Mouse (Mus musculus): ENCODE measurements around the gene Grap. TPM values are rescaled to one million over a fixed set of nuclear protein-coding genes. Genes with fewer than 3 reads are reported as not detected.
"Not testable (repeated sequence)": the region's sequence is repeated elsewhere in the genome, so short reads cannot be mapped to it uniquely, and the experiment has no call there.

Gene Grap
- total RNA-seq, 1 experiment from 2014 or later: 12.3 TPM

DNA sequence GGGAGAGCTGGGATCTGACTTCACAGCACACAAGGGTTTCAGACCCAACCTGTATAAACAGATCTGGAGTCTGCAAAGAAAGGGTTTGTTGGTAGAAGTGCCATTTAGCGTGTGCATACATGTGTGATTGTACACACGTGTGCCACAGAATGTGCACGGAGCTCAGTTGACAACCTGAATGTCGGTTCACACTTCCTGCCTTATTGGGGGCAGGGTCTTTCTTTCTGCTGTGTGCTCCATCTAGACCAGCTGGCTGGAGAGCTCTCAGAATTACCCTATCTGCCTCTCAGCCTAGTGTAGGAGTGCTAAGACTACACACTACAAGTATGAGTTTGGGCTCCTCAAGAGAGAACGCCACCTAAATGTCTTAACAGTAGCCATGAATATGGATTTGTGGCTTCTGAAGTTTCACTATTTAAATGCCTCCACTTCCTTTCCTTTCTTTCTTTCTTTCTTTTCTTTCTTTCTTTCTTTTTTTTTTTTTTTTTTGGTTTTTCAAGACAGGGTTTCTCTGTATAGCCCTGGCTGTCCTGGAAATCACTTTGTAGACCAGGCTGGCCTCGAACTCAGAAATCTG lies 13.4 kb upstream of the Grap start:
- DNase-seq: no peak

DNA sequence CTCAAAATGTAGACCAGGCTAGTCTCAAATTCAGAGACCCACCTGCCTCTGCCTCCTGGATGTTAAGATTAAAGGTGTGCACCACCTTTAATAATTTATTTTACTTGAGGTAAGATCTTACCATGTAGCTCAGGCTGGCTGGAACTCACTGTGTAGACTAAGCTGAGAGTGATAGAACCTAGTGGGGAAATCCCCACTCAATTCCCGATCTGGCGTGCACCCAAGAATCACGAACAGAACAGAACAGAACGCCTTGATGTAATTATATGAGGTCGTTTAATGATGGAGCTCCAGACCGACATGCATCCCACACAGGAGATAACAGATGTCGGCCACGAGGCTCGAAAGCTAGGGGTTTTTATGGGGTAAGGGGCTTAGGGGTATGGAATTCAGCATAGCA lies 12.5 kb upstream of the Grap start:
- DNase-seq: not testable (repeated sequence)

DNA sequence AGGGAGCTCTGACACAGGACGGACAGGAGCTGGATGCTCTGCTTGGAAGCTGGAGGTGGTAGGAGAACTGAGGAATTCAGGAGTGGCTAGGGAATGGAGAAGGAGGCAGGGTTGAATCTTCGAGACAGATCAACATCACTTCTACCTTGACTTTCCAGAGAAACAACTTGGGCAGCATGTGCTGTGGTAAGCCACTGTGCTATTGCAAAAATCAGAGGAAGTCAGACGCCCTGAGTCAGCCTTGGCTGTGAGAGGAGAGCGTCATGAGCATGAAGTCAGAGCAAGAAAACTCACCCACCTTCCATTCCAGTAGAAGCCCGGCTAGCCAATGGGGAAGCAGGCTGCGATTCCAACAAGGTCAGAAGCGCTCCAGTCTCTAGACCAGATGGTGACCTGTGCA lies 11.0 kb upstream of the Grap start:
- peak; percentile 17 for DNase-seq

DNA sequence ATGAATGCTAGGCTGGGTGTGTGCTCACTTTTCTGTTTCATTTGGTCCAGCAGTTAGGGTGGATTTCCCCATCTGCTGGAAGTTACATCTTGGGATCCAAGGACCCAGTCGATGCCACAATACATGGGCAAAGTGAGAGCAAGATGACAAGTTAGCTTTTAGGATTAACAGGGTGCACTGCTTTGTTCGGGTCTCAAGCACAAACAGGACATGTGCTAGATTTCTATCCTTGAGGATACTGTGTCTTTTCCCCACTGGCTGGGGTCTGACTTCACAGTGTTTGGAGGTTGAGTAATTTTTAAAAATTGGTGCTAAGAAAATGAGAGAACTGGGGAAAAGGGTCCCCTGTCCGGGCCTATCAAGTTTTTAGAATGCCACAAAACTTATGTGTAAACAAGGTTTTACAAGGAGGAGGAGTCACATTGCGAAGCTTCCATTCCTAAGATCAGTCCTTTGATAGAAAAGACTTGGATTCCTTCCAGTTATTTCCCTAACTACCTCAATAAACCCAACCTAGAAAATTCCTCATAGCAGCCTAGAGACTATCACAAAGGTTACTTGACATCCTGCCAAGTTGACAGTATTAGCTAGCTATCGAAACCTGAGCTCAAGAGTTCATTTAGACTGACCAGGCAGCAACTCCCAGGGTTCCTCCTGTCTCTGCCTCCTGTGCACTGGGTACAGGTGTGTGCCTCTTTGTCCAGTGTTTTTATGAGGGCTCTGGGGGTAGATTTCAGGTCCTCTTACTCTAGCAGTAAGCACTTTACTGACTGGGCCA lies 9.7 kb upstream of the Grap start:
- DNase-seq: no peak

DNA sequence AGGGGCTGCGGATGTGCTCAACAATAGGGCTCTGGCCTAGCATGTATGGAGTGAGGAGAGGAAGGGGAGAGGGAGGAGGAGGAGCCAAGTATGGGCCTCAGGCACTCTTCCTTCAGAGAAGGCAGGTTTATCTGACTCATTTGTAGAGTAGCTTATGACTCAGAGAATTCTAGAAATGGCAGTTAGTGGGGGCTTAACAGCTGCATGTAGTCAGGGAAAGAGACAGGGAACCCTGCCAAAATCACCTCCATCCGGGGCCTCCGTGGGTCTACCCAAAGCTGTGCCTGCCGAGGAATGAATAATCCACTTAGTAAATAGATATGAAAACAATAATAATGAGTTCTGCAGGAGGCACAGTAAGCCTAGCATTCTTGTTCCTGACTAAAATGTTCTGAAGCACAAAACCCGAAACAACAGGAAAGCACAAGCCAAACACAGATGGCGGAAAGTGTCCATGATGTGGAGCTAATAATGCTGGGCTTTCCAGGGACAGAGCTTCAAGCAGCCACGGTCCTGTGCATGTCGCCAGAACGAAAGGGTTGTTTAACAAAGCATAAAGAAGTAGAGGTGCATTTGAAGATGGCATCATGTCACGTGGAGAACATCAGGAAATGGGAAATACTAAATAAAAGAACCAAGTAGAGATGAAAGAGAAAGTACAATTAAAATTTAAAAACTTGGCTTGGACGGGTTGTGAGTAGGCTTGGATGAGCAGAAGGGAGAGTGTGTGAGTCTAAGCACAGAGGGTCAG lies 8.3 kb upstream of the Grap start:
- no peak for DNase-seq

DNA sequence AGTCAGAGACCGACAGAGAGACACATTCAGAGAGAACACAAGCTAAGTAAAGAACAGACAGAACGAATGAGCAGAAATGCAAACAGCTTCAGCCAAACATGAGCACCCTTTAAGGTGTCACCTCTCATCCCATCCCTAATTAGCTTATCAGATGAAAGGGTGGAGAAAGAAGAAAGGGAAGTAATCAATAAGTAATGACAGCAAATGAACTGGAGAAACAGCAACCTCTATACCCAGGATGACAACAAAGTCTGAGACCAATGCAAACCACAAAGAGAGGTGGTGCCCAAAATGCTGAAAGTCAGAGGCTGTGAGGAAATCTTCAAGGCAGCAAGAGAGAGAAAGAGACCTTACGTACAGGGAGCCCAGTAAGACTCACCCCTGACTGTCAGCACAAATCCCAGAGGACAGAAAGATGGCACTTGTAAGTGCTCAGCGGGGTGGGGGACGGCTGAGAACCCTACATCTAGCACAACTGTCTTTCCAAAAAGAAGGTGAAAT lies 7.7 kb upstream of the Grap start:
- DNase-seq: no peak

DNA sequence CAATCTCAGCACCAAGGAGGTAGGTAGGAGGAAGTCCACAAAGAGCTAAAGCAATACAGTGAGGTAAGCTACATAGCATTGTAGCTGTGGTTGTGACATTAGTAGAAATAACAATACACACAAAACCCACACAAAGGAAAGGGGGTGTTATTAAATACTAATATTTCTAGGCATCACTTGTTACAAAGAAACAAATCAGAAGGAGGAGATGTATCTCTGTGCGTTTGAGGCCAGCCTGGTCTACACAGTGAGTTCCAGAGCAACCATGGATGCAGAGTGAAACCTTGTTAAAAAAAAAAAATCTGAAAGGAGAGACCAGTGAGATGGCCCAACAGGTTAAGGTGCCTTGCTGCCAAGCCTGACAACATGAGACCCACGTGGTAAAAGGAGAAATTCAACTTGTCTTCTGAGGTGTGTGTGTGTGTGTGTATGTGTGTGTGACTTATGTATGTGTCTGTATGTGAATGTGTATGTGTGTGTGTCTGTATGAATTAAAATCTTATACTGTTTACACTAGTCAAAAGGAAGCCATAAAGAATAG lies 6.5 kb upstream of the Grap start:
- no peak for DNase-seq

DNA sequence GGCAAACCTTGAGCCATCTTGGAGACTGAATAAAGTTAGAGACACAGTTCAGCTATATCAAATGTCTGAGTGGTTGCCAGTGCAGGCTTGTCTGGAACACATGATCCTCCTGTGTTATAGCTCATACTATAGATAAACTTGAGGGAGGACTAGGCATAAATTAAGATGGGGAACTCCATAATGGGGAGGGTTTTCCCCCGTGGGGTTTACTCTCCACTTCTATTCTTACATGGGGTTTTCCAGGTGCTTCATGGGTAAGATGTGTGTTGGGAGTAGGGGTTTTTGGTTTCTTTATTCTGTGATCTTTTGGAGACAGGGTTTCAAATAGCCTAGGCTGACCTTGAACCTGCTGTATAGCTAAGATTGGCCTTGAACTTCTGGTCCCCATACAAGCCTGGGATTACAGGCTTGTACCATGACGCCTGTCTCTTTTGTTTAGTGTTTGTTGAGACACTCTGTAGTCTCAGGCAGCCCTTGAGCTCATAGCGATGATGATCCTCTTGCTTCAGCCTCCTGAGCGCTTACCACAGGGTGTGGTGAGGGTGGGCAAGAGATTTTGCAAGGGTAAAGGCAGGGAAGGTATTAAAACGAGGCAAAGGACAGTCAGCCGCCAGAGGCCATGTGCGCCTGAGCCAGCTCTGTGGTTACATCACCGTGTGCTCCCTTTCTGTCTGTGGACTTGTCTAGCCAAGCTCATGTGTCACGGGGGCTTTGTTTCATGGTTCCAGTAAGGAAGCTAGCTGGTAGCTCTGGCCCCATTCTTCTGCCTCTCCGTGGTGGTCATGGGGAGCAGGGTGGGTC lies 5.8 kb upstream of the Grap start:
- no peak for DNase-seq

DNA sequence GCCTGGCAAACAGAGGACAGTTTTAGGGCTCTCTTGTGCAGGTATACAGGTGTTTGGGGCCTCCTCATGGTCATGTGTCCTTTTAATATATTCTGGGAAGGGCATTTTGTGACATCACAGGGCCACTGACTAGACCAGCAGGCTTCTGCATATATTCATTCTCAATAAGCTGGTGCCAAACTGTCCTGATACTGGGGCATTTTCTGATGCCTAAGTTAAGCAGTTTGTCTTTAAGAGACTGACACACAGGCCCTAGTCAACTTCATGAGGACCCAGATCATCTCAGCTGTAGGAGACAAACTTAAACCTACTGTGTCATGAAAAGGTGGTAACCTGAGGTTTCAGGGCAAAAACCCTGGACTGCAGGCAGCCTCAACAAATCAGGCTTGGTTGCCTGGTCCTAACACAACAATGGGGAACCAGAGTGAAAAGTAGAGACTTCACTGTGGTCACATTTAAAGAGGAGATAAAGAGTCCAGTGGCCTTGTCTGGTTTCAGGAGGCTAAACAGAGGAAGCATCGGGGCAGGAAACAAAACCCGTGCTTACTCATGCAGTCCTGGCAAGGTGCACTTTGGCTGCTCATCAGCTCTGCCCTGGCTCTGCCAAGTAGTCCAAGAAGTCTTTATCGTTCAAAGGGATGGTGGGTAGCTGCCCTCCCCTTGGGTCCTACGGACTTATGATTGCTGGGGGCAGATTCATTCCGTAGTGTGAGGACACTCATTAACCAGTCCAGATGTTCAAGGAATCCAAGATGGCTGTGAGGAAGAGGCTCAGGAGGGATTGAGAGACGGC lies 4.9 kb upstream of the Grap start:
- DNase-seq: peak; percentile 54

DNA sequence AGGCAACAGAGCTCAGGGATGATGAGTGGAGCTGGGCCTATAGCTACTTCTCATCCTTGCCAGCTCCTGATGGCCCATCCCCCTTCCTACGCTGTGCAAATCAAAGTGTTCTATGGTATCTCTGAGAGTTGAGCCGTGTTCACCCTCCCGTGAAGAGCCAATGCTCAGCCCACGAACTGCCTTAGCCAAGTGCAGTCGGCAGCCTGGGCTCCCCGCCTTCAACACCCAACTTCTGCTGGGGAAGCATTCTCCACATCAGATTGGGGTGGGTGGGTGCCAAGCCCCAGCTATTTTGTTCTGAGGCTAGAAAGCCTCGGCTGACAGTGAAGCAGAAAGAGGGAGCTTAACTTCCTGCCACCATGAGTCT lies 4.3 kb upstream of the Grap start:
- no peak for DNase-seq

DNA sequence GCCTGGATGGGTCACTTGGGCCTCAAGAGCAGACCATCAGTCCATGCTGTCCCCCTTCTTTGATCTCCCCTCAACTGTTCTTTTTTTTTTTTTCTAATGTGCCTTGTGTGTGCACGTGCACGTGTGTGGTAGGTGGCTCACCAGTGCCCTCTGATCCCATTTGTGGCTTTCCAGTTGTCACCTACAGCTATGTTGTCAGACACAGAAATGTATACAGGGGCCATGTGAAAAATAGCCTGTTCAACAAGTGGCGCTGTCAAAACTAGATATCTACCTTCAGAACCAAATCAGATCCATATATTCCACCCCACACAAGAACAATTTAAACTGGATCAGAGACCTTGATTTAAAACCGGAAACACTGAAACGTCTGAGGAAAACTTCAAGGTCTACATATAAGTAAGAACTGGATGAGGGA lies 3.9 kb upstream of the Grap start:
- no peak for DNase-seq

DNA sequence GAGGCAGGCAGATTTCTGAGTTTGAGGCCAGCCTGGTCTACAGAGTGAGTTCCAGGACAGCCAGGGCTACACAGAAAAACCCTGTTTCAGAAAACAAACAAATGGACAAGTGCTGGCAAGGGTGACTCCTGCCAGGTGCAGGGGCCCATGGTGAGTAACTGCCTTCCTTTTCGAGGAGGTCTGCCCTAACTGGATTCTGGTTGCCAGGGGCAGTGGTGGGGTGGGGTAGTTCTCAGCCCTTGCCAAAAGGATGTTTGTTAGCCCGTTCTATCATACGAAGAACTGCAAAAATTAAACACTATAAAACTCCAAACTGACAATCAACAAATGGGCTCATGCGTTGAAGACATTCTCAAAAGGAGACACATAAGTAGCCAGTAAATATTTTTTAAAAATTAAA lies 3.4 kb upstream of the Grap start:
- DNase-seq: no peak

DNA sequence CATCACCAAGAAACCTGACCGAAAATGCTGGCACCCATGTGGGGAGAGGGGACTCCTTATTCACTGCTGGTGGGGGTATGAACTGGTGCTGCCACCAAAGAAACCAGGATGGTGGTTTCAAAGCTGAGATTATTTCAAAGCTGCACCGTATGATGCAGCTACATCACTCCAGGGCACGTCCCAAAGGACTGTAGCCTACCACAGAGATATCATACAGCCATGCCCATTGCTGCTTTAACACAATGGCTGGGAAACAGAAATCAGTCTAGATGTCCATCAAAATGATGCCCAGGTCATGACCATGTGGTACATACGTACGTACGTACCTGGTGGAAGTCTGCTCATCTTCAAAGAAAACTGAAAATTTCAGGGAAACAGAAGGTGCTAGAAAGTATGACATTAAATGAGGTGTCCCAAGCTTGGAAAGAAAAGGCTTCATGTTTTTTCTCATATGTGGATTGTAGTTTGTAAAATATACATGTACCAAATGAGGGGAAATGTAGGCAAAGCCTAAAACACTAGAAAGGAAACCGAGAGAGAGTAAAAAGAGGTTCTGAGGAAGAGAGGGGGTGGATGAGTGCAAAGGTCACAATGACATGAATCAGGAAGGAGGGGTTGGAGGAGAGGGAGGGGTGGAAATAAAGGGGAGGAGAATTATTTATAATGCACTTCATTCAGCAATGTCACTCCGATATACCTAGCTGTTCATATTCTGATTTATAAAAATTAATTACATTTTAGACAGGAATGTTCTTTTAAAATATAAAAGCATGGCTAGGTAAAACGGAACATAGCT lies 2.4 kb upstream of the Grap start:
- DNase-seq: no peak

DNA sequence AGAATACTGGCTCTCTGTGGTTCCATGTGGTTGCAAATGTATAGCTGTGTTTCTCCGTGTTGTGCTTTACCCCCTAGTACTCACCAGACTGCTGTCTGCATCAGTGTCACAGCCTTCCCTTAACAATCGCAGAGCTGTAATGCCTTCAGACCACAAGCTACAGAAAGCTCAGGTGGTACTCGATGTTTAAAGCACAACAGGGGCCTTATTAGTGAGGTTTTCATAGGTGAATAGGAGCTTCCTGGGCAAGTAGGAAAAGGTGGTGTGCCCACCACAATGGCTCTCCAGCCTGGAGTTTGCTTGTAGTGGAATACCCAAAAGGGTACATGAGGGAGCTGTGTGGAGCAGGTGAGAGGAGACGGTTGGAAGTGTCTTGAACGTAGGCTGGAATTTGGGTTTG lies 849 bp upstream of the Grap start:
- DNase-seq: no peak

DNA sequence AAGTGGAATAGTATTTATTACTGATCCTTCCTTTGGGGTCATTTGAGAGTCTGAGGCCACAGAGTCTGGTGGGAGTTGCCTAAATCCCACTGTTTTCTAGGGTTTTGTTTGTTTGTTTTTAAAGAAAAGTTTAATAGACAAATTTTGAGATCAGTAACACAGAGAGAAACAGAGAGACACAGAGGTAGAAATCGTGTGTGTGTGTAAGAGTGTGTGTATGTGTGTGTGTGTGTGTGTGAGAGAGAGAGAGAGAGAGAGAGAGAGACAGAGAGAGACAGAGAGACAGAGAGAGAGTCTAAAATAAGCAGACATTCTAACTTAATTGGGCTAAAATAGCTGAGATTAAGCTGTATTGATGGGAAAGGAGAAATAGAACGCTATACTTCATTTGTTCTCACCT lies 503 bp downstream of the Grap start:
- DNase-seq: no peak

DNA sequence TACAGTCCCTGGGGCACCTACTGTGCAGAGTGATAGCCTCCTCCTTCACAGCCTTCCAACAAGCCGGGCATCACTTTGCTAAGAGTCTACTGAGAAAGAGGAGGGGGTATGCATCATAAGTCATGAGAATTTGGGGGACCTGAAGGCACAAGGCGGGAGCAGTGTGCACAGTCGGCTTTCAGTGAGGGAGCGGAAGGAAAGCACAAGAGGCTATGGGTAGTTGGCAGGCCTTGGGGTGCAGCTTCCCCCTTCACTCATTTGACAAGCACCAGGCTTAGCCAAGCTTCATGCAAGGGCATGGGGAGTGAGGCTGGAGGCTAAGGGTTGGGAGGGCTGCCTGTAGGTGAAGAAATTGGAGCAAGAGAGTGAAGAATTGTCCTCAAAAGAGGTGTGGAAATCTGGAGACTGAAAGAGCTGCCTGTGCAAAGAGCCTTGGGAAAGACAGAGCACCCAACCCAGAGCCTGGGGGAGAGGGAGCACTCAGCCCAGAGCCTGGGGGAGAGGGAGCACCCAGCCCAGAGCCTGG lies 1.8 kb downstream of the Grap start:
- DNase-seq: no peak

DNA sequence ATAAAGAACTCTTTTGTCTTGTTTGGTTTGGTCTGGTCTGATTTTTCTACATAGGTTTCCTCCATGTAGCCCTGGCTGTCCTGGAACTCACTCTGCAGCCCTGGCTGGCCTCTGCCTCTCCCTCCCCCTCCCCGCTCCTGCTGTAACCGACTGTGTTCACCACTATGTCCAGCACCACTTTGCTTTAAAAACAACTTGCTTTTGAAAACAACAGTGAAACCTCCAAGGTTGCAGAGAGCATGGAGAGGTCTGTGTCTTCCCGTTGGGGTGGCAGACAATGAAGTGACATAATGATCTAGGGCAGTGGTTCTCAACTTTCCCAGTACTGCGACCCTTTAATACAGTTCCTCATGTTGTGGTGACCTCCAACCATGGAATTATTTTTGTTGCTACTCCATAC lies 2.6 kb downstream of the Grap start:
- DNase-seq: no peak

DNA sequence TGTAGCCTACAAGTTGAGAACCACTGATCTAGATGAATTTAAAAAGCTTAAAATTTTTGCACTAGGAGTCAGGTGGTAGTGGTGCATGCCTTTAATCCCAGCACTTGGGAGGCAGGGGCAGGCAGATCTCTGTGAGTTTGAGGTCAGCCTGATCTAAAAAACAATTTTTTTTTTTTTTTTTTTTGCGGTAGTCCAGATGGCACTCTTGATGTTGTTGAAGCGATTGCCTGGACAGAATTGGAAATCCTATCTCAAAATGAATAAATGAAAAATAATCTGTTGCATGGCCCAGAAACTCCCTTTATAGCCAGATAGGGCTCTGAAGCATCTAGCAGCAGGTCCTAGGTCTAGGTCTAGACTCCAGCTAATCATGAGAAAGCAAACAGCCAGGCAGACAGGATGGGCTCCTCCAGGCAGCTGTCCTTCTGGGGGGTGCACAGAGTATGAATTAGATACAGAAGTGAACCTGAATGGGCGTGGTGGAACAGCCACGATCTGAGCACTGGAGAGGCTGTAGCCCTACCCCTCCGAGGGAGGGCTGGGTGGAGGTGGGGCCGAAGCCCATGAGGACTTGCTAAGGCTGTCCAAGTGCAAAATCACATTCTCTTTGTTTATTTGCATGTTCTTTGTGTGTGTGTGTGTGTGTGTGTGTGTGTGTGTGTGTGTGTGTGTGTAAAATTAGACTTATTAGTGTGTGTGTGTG lies 3.2 kb downstream of the Grap start:
- no peak for DNase-seq

DNA sequence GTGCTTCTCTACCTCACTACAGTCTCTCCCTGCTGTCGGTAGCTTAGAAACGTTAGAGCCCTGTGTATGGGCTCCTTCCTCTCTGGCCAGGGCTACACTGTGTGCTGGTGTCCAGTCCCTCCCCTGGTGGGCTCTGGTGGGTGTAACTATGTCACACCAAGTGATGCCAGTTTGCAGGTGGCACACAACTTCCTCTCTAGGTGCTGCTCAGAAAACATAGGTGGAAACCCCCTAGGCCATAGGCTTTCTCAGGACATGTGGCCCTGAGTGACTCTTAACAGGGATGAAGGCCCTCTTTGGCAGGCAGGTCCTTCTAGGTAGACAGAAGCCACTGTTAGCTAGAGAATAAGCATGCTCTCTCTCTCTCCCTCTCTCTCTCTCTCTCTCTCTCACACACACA lies 4.4 kb downstream of the Grap start:
- no peak for DNase-seq

Measured in adrenal gland, postnatal 14 days (tissue).